Mouse (Mus musculus): Measurements from ENCODE around the gene Traip. TPM values are rescaled to one million over a fixed set of nuclear protein-coding genes. Genes with fewer than 3 reads are reported as not detected.
"Not testable (repeated sequence)": the region's sequence is repeated elsewhere in the genome, so short reads cannot be mapped to it uniquely, and the experiment has no call there.

The Traip gene
- polyA plus RNA-seq, 1 experiment from 2014 or later, result 24.5 TPM

GRCm38 (mm10) chr9:108001922-108002770 lies 52.2 kb downstream of the Traip start, which contains the start of gene Ip6k1:
TSS of gene Ip6k1 (plus strand) at chr9:108002501.
- H3K4me2 ChIP-seq (replicated peaks; ENCODE audit: low read depth, low read length), result peak within 1 kb of the TSS; percentile 80
- no peaks in the 10 kb centered on the region for H3K27me3 ChIP-seq (ENCODE audit: control insufficient read depth, insufficient read depth, low read length)
- peak; percentile 99 for ATAC-seq (ENCODE audit: low FRiP score, low TSS enrichment)
- WGBS, result under 1% methylated on average over 50 of the region's 51 CpGs
- no peaks in the 10 kb centered on the region for H3K9me3 ChIP-seq (ENCODE audit: control insufficient read depth, low read length)
- peak within 1 kb of the TSS; percentile 72 for H3K27ac ChIP-seq (ENCODE audit: low read depth, low read length)
- H3K9ac ChIP-seq (ENCODE audit: low read depth, low read length), result peak within 1 kb of the TSS; percentile 68
- peak within 1 kb of the TSS; percentile 60 for H3K4me3 ChIP-seq (ENCODE audit: low read length)
- H3K4me1 ChIP-seq (ENCODE audit: control insufficient read depth, insufficient read depth, low read length), result peaks cover 15% of the 10 kb centered on the region
- peaks cover 3% of the 10 kb centered on the region; the same call in 1 of the 2 replicates for H3K36me3 ChIP-seq (ENCODE audit: control insufficient read depth, insufficient read depth, low read length)

- WGBS, result under 1% methylated on average over 50 of the region's 50 CpGs
Observed at GRCm38 (mm10) chr9:108002778-108003530, 53.0 kb downstream of the Traip start.

GRCm38 (mm10) chr9:108003531-108003890 lies 53.6 kb downstream of the Traip start:
- peaks cover 15% of the 10 kb centered on the region for H3K4me1 ChIP-seq (ENCODE audit: control insufficient read depth, insufficient read depth, low read length)
- WGBS, result 4% methylated on average over 8 of the region's 8 CpGs
- H3K9me3 ChIP-seq (ENCODE audit: control insufficient read depth, low read length), result no peaks in the 10 kb centered on the region
- H3K36me3 ChIP-seq (ENCODE audit: control insufficient read depth, insufficient read depth, low read length), result peaks cover 3% of the 10 kb centered on the region; the same call in 1 of the 2 replicates
- H3K9ac ChIP-seq (ENCODE audit: low read depth, low read length), result peak overlapping the region; percentile 67
- no peak for ATAC-seq (ENCODE audit: low FRiP score, low TSS enrichment)
- peak overlapping the region; percentile 60 for H3K4me3 ChIP-seq (ENCODE audit: low read length)
- peak overlapping the region; percentile 72 for H3K27ac ChIP-seq (ENCODE audit: low read depth, low read length)
- H3K4me2 ChIP-seq (replicated peaks; ENCODE audit: low read depth, low read length), result peak overlapping the region; percentile 80
- no peaks in the 10 kb centered on the region for H3K27me3 ChIP-seq (ENCODE audit: control insufficient read depth, insufficient read depth, low read length)

More at GRCm38 (mm10) chr9:108002778-108003530, 53.0 kb downstream of the Traip start:
- ATAC-seq (ENCODE audit: low FRiP score, low TSS enrichment), result peak; percentile 67
- peak overlapping the region; percentile 72 for H3K27ac ChIP-seq (ENCODE audit: low read depth, low read length)
- peaks cover 15% of the 10 kb centered on the region for H3K4me1 ChIP-seq (ENCODE audit: control insufficient read depth, insufficient read depth, low read length)
- H3K36me3 ChIP-seq (ENCODE audit: control insufficient read depth, insufficient read depth, low read length), result peaks cover 3% of the 10 kb centered on the region; the same call in 1 of the 2 replicates
- H3K9ac ChIP-seq (ENCODE audit: low read depth, low read length), result peak overlapping the region; percentile 67
- no peaks in the 10 kb centered on the region for H3K27me3 ChIP-seq (ENCODE audit: control insufficient read depth, insufficient read depth, low read length)
- H3K9me3 ChIP-seq (ENCODE audit: control insufficient read depth, low read length), result no peaks in the 10 kb centered on the region
- peak overlapping the region; percentile 60 for H3K4me3 ChIP-seq (ENCODE audit: low read length)
- H3K4me2 ChIP-seq (replicated peaks; ENCODE audit: low read depth, low read length), result peak overlapping the region; percentile 80

GRCm38 (mm10) chr9:108008041-108008440 lies 58.1 kb downstream of the Traip start:
- Histone ChIP-seq H3K9ac (ENCODE audit: low read depth, low read length) (no peak overlapping the region), H3K9me3 (ENCODE audit: control insufficient read depth, low read length) (no peaks in the 10 kb centered on the region), H3K27me3 (ENCODE audit: control insufficient read depth, insufficient read depth, low read length) (no peaks in the 10 kb centered on the region), H3K4me2 (replicated peaks; ENCODE audit: low read depth, low read length) (no peak overlapping the region), H3K4me3 (ENCODE audit: low read length) (no peak overlapping the region), H3K4me1 (ENCODE audit: control insufficient read depth, insufficient read depth, low read length) (peaks cover 15% of the 10 kb centered on the region), H3K36me3 (ENCODE audit: control insufficient read depth, insufficient read depth, low read length) (peaks cover 5% of the 10 kb centered on the region; the same call in 1 of the 2 replicates), H3K27ac (ENCODE audit: low read depth, low read length) (no peak overlapping the region)
- ATAC-seq (ENCODE audit: low FRiP score, low TSS enrichment), result no peak
- WGBS, result 90% methylated on average over 5 of the region's 5 CpGs

- Histone ChIP-seq H3K27me3 (ENCODE audit: control insufficient read depth, insufficient read depth, low read length) (no peaks in the 10 kb centered on the region), H3K9me3 (ENCODE audit: control insufficient read depth, low read length) (no peaks in the 10 kb centered on the region), H3K9ac (ENCODE audit: low read depth, low read length) (no peak overlapping the region), H3K27ac (ENCODE audit: low read depth, low read length) (no peak overlapping the region), H3K36me3 (ENCODE audit: control insufficient read depth, insufficient read depth, low read length) (0 out of 2 replicates have a peak, but pooled peaks cover 2% of the 10 kb centered on the region), H3K4me2 (replicated peaks; ENCODE audit: low read depth, low read length) (no peak overlapping the region), H3K4me3 (ENCODE audit: low read length) (no peak overlapping the region), H3K4me1 (ENCODE audit: control insufficient read depth, insufficient read depth, low read length) (no peaks in the 10 kb centered on the region)
- ATAC-seq (ENCODE audit: low FRiP score, low TSS enrichment), result no peak
Observed at GRCm38 (mm10) chr9:108010385-108010784, 60.4 kb downstream of the Traip start.

GRCm38 (mm10) chr9:108013577-108013976 lies 63.6 kb downstream of the Traip start:
- not testable (repeated sequence) for H3K36me3 ChIP-seq (ENCODE audit: control insufficient read depth, insufficient read depth, low read length); ATAC-seq (ENCODE audit: low FRiP score, low TSS enrichment)

GRCm38 (mm10) chr9:108017127-108017526 lies 67.2 kb downstream of the Traip start:
- Histone ChIP-seq H3K27ac (ENCODE audit: low read depth, low read length) (no peak overlapping the region), H3K4me3 (ENCODE audit: low read length) (no peak overlapping the region), H3K9me3 (ENCODE audit: control insufficient read depth, low read length) (no peaks in the 10 kb centered on the region), H3K27me3 (ENCODE audit: control insufficient read depth, insufficient read depth, low read length) (no peaks in the 10 kb centered on the region), H3K36me3 (ENCODE audit: control insufficient read depth, insufficient read depth, low read length) (peaks cover 8% of the 10 kb centered on the region; the same call in 1 of the 2 replicates), H3K9ac (ENCODE audit: low read depth, low read length) (no peak overlapping the region), H3K4me1 (ENCODE audit: control insufficient read depth, insufficient read depth, low read length) (peaks cover 3% of the 10 kb centered on the region; the same call in 1 of the 2 replicates), H3K4me2 (replicated peaks; ENCODE audit: low read depth, low read length) (no peak overlapping the region)
- ATAC-seq (ENCODE audit: low FRiP score, low TSS enrichment), result no peak
- WGBS, result 89% methylated on average over 3 of the region's 3 CpGs

More at GRCm38 (mm10) chr9:108013577-108013976, 63.6 kb downstream of the Traip start:
- 100% methylated on average over 2 of the region's 2 CpGs for WGBS
- not testable (repeated sequence) for H3K4me1 ChIP-seq (ENCODE audit: control insufficient read depth, insufficient read depth, low read length); H3K27ac ChIP-seq (ENCODE audit: low read depth, low read length); H3K27me3 ChIP-seq (ENCODE audit: control insufficient read depth, insufficient read depth, low read length); H3K9me3 ChIP-seq (ENCODE audit: control insufficient read depth, low read length); H3K4me3 ChIP-seq (ENCODE audit: low read length); H3K4me2 ChIP-seq (replicated peaks; ENCODE audit: low read depth, low read length); H3K9ac ChIP-seq (ENCODE audit: low read depth, low read length)

- Histone ChIP-seq H3K9ac (ENCODE audit: low read depth, low read length) (no peak overlapping the region), H3K36me3 (ENCODE audit: control insufficient read depth, insufficient read depth, low read length) (peaks cover 23% of the 10 kb centered on the region), H3K27me3 (ENCODE audit: control insufficient read depth, insufficient read depth, low read length) (no peaks in the 10 kb centered on the region), H3K4me2 (replicated peaks; ENCODE audit: low read depth, low read length) (no peak overlapping the region), H3K9me3 (ENCODE audit: control insufficient read depth, low read length) (no peaks in the 10 kb centered on the region), H3K4me3 (ENCODE audit: low read length) (no peak overlapping the region), H3K27ac (ENCODE audit: low read depth, low read length) (no peak overlapping the region), H3K4me1 (ENCODE audit: control insufficient read depth, insufficient read depth, low read length) (peaks cover 3% of the 10 kb centered on the region; the same call in 1 of the 2 replicates)
- ATAC-seq (ENCODE audit: low FRiP score, low TSS enrichment), result no peak
- 88% methylated on average over 1 of the region's 1 CpGs for WGBS
Observed at GRCm38 (mm10) chr9:108020741-108021140, 70.8 kb downstream of the Traip start.

Measured in kidney, embryonic 14.5 days (tissue).